Mouse (Mus musculus) layer of hippocampus, postnatal 14 days (tissue): Measurements from ENCODE around the gene Tmem140. TPM values are rescaled to one million over a fixed set of nuclear protein-coding genes. Genes with fewer than 3 reads are reported as not detected.
A peak's percentile ranks its signal among the peaks of the same experiment; 100 is the strongest.

Experiments
- DNase-seq, 2 experiments: peaks; one replicate each; pipeline ENCODE4 v3.0.0; 2021 to 2022; ENCODE audit warnings: low spot score in 2 of 2, mixed read lengths in 1 of 2
- total RNA-seq, 2 experiments: library from RNA; stranded (reverse); gene quantifications; 2 replicates each; pipeline ENCODE4 v1.2.3; 2021

Gene Tmem140
- total RNA-seq, 2 experiments from 2014 or later = 1.9 to 2.7 TPM

DNA sequence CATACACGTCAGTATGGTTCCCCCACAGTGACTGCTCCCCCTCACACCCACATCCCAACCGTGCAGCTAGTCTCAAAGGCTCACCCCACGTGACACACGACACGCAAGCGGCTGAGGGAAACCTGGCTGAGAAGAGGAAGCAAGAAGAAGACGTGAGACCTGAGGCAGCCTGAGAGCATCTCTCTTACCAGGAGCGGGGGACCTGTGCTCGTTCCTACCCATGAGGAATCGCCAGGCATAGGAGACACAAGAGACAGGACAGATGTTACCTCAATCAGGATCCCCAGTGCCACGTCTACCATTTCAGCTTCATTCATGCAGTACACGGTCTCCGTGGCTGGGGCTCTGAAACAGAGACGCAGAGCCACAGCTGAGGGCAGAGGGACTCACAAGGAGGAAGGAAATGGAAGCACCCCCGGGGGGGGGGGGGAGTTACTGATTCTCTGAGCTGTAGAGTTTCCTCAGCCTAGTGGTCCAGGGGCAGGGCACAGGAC, 12.4 kb downstream of the Tmem140 start:
- no peak for DNase-seq

DNA sequence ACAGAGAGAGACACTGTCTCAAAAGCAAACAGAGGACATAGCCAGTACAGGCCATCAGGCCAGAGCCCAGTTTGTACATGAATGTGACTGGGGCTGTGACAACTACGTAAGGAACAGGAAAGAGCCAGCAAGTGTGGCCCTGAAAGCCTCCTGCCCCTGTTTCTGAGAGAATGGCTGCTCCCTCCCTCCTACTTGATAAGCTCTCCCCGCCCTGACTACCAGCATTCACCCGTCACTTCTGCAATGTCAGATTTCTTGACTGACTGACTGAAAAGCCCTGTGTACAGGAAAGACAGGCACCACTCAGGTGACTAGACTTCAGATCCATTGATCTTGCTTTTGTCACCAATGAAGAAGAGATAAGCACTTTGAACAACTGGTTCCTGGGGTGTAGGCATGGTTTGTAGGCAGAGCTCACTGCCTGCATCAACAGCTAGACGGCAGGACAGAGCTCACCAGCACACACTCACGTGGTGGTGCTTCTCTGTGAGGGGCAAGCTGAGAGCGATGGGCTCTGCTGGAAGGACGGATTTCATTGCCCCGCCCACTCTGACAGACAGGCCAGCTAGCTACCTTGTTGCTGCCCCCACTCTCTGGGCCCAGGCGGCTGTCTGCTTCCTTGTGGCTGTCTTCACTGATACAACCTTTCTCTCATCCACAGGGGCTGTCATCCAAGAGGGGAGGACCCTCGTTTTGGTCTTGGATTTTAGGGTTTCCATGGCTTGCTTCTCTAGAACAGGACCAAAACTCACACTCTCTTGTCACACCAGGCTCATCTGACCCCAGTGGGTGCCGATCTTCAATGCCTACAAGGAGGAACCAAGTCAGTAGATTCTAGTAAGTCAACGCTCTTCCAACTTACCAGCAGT, 13.3 kb downstream of the Tmem140 start:
- no peak for DNase-seq

DNA sequence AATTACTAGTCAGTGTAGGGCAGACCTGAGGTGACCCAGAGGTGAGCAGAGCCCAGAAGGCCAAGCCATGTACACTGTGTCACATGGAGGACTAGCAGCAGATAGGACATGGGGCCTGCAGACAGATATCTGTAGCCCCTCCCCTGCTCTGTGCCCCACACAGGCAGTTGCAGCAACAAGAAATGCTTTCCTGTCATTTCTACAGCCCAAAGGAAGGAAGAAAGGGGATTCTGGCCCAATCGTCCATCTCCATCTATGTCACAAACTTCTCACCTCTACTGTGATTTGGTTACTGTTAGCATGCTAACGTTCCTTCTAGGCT, 13.8 kb downstream of the Tmem140 start:
- DNase-seq = no peak

DNA sequence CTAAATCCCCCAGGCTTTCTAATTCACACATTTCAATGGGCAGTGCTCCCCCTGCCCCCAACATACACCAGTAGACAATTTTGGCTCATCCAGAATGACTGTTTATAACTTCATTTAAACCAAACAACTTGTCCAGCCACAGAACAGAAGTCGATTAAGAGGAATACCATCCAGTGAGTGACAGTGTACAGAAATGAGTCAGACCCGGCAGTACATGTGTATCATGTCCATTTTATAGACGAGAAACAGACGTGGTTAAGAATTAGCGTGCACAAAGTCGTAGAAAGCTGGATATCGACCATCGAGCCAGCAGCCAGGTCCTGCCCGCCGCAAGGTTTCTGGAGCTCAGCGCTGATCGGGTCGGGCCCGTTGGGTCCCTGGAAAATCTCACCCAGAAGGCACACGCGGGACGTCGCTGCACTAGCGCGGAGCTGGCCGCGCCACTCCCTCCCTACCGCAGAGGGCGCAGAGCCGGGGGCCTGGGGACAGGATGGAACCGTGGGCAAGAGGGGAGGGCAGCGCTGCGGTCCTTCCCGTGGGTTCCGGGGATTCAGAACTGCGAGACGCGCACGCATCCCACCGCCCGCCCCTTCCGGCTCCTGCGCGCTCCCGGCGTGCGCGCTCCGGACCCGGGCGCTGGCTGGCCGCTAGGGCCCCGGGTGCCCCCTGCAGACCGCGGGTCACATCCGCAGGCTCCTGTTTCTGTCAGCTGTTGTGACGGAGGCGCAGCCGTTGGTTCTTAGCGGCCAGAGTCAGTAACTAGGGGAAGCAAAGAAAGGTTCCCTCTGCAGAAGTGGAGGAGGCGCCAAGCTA, 14.8 kb downstream of the Tmem140 start, which contains the start of gene Cyren:
Gene Cyren (minus strand): TSS at position 552 of the 813 bp plus-strand sequence.
- DNase-seq = peak; percentile 89 to 91

DNA sequence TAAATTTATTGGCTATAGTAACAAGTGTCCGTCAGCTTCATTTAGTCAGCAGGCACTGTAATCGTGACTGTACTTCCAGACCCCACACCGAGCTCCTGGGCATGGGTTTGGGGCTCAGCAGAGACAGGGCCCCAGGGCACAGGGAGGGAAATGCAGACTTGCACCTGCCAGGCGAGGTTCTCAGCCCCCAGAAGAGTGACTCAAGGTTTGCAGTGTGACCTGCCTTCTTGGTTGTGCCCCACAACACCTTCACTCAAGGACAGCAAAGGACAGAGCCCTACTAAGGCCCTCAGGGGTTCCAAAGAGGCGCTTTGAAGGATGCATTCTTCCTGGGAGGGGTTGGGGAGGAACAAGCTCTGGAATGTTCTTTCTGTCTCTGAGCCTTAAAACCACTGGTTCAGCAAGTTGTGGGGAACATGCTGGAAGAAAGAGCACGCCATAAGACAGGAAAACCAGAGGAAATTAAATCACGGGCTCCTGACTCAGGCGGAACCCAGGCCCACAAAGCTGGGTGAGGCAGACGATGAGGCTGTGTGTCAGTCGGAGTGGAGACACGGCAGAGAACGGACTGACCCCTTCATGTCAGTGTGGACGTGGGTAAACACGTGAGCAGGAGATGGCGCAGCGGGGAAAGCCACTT, 16.3 kb downstream of the Tmem140 start:
- no peak for DNase-seq

GRCm38 (mm10) chr6:34879911-34880475, 17.0 kb downstream of the Tmem140 start:
- peak in 1 of 2 experiments; percentile 55 for DNase-seq

- no peak for DNase-seq
These were observed 21.8 kb downstream of the Tmem140 start for GRCm38 (mm10) chr6:34884724-34885123.

DNA sequence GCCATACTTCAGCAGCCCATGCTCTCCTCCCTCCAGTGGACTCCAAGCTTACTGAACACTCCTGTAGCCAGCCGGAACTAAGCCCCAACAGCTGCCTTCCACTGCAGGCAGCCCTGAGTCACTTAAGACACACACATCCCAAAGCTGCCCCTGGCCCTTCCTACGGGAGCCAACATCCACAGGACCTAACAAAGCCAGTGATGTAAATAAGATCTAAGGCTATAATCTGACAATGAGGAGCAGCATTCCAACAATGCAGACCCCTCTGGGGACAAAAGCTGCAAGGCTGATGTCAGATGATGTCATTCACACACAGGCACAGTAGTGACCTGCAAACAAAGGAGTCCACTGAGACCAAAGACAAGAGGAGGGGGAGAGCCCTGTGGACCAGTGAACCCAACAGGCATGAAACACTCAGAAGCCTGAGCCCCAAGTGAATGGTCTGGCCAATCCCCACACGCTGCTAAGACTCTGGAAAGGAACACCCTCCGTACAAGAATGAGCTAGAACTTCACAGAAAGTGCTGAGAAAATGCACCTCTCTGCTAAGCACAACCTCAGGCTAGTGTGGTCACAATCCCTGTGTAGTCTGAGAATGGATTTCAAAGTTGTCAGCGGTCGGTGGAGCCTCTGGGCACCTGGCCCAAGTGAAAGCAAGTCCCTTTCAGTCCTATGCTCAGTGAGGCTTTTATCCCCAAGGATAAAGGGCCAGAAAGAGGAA, 24.3 kb downstream of the Tmem140 start:
- DNase-seq = no peak

GRCm38 (mm10) chr6:34889185-34889584, 26.2 kb downstream of the Tmem140 start:
- DNase-seq = no peak

DNA sequence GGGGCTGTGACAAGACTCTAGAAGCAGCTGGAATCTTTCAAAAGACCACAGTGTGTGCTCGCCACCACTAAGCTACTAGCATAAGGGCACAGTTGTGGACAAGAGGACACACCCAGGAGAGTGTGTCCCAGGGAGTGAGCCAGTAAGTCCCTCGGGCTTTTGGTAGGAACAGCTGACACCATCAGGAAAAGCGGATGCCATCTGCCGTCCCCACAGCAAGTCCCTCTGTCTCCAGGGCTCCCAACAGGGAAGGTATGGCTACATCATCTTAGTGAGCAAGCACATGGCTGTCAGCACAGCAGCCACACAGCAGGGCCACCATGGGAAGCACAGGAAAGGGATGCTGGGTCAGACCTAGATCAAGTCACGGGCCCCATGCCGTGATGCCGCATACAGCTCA, 32.6 kb downstream of the Tmem140 start:
- DNase-seq = no peak

DNA sequence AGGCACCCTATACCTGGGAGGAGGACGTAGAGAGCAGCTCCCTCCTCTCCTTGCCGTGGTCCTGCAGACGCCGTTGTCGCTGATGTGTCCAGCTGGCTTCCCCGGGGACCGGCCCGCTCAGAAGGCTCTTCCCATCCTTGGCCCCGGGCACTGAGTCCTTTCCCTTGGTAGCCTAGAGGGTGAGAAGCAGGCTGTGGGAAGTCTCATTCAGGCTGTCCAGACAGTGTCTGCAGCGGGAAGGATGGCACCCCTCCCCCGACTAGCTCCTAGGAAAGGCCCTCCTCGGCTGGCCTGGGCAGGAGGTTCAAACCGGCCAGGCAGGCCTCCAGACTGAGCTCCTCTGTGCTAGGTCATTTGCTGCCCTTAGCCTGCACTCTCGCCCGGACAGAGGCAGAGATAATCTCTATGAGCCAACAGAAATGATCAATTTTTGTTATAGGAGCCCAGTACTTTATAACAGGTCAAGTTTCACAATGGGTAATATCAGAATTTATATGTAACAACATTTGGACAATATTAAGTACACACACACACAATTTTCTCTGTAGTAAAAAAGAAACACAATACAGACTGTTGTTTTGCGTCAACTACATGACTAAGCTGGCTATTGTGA, 33.3 kb downstream of the Tmem140 start:
- DNase-seq = no peak

DNA sequence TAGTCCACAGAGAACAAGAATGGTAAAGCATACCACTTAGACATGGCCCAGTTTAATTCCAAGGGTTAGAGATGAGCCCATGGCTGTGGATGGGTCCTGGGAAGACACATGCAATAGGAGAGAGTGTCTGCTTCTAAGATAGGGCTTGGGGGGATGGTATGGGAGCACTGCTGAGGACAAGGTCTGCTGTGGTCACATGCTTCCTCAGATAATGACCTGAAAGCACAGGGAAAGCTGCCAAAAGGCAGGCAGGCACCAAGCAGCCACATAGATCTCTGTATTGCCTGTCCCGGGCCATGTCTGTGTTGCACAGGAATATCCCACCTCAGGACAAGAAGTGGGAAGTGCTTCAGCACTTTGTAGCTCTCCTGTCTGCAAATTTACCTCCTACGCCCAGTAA, 36.2 kb downstream of the Tmem140 start:
- DNase-seq = no peak

DNA sequence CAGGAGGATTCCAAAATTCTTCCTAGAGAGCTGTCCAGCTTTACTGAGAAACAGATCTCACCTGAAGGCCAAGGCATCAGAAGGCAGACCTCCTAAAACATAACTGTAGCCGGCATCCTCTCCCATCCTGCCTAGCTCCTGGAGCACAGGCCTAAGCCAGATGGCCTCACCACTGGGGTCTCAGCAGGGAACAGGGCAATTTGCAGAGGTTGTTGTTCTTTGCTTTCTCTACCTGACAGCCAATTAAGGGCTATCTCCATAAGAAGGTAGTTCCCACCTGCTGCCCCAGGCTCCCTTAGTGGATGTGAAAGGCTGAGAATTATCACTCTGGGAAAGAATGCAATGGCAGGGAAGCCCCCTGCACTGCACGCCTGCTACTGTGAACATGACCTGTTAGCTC, 38.0 kb downstream of the Tmem140 start:
- DNase-seq = no peak

- no peak for DNase-seq
These were observed 39.0 kb downstream of the Tmem140 start for GRCm38 (mm10) chr6:34901911-34902444.

DNA sequence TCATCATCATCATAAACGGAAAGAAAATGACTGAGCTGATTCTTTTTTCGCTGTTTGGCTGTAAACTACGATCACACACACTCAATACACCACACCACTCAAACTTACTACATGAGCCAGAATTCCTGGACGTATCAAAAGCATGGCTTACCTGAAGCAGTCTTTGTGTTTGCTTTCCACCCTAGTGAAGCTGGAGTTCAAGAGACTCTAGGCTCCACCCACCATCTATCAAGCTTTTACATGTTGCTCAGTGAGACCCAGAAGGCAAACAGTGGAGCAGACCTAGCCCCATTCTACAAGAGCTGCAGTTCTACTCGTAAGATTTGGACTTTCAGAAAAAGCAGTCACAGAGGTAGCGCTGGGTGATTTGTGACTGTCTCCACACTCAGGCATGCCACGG, 39.6 kb downstream of the Tmem140 start:
- no peak for DNase-seq

GRCm38 (mm10) chr6:34903441-34903840, 40.5 kb downstream of the Tmem140 start:
- no peak for DNase-seq

GRCm38 (mm10) chr6:34903851-34904250, 40.9 kb downstream of the Tmem140 start:
- DNase-seq = no peak

DNA sequence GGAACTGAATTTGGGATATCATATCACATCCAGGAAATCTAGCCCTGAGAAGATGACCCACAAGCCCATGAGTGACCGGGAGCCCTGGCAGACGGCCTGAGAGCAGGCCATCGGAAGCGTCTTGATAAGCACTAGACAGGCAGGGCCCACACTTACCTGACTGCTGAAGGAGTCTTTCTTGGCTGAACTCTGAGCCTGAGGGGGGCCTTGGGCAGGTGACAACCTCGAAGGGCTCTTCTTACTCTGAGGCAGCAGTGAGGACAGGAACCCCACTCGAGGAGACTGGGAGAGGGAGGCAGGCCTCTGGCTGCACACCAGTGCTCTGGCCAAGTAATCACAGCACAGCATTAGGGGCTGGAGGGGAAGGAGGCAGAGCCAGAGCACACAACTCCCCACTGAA, 41.4 kb downstream of the Tmem140 start:
- no peak for DNase-seq

DNA sequence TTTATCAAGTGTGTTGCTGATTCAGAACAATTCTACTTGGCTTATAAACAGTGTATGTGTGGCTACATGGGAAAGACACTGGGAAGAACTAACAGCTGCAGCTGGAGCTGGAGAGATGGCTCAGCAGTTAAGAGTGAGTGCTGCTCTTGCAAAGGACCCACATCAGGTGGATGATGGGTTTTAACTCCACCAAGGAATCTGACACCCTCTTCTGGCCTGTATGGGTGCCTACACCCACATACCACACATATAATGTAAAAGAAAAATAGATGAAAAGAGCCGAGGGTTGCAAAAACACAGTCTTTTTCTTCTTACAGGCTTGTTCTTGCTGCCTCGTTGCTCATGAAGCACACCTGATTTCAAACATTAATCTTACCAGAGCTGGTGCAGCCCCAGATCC, 43.2 kb downstream of the Tmem140 start:
- no peak for DNase-seq

- DNase-seq = peak in 1 of 2 experiments; percentile 62
These were observed 43.7 kb downstream of the Tmem140 start for GRCm38 (mm10) chr6:34906661-34907060.
